Mouse (Mus musculus) frontal cortex, postnatal 36 days (tissue): ENCODE measurements at regions not wholly inside any gene's neighbourhood (a gene's known extent, or its start where the extent isn't known, plus 50 kb on each side); places are given as distances from the start of the nearest gene placed in this dataset.

Experiments
- DNase-seq, 2 experiments: peaks; one replicate each; pipeline ENCODE4 v3.0.0; 2022; ENCODE audit warnings: low spot score in 2 of 2

GRCm38 (mm10) chr9:61293223-61293985, 78.8 kb upstream of the Tle3 start:
- no peak for DNase-seq

GRCm38 (mm10) chr9:61295001-61295400, 77.2 kb upstream of the Tle3 start:
- no peak for DNase-seq

GRCm38 (mm10) chr9:61296311-61296947, 75.7 kb upstream of the Tle3 start:
- DNase-seq, result no peak

- DNase-seq, result no peak
Measured at GRCm38 (mm10) chr9:61297385-61297784, 74.8 kb upstream of the Tle3 start.

- DNase-seq, result no peak
Measured at GRCm38 (mm10) chr9:61299873-61300560, 72.1 kb upstream of the Tle3 start.

- no peak for DNase-seq
Measured at GRCm38 (mm10) chr9:61301070-61301469, 71.1 kb upstream of the Tle3 start.

GRCm38 (mm10) chr9:61302724-61303123, 69.4 kb upstream of the Tle3 start:
- no peak for DNase-seq

GRCm38 (mm10) chr9:61306306-61306705, 65.9 kb upstream of the Tle3 start:
- DNase-seq, result no peak

- no peak for DNase-seq
Measured at GRCm38 (mm10) chr9:61309096-61309495, 63.1 kb upstream of the Tle3 start.

GRCm38 (mm10) chr9:61309768-61310493, 62.2 kb upstream of the Tle3 start:
- DNase-seq, result peak; percentile 17 to 34

GRCm38 (mm10) chr9:61310574-61310973, 61.6 kb upstream of the Tle3 start:
- no peak for DNase-seq

- no peak for DNase-seq
Measured at GRCm38 (mm10) chr9:61311604-61312003, 60.6 kb upstream of the Tle3 start.

- DNase-seq, result no peak
Measured at GRCm38 (mm10) chr9:61314630-61315179, 57.5 kb upstream of the Tle3 start.

GRCm38 (mm10) chr9:61315371-61316298, 56.5 kb upstream of the Tle3 start:
- DNase-seq, result no peak

GRCm38 (mm10) chr9:61316442-61316841, 55.7 kb upstream of the Tle3 start:
- DNase-seq, result no peak

- DNase-seq, result no peak
Measured at GRCm38 (mm10) chr9:61319721-61320120, 52.4 kb upstream of the Tle3 start.

GRCm38 (mm10) chr9:61321314-61321713, 50.9 kb upstream of the Tle3 start:
- DNase-seq, result no peak

- peak in 1 of 2 experiments; percentile 5 for DNase-seq
Measured at GRCm38 (mm10) chr9:61321825-61322224, 50.3 kb upstream of the Tle3 start.

GRCm38 (mm10) chr9:61322333-61322732, 49.8 kb upstream of the Tle3 start:
- no peak for DNase-seq
